Comparison of ENCODE assay signal across 24 mouse cellular contexts in genomic region chr3:108478800-108479199, GRCm38 (mm10). TPM values are rescaled to one million over a fixed set of nuclear protein-coding genes. Genes with fewer than 3 reads are reported as not detected.
DNase-seq lines count a peak whose midpoint lies in the region; ATAC-seq and TF ChIP-seq lines count a peak whose summit lies in the region.
"Had no signal": no experiment of that assay in that cellular context is flagged by ENCODE, and none has a peak within 500 bp of the region (broad histone marks: within the 10 kb centered on the region; RNA-seq: fewer than 3 reads in every experiment).

No protein-coding gene starts in this region.

- no peak overlapping the region for H3K4me2 ChIP-seq in lung, embryonic 14.5 days
- H3K4me2 ChIP-seq in stomach, embryonic 16.5 days (ENCODE audit: low read depth, low read length), result no peak overlapping the region
- H3K4me2 ChIP-seq: embryonic facial prominence, embryonic 13.5 days; heart, embryonic 13.5 days; hindbrain, embryonic 15.5 days had no signal

- peak overlapping the region; percentile 81 for H3K27ac ChIP-seq in lung, embryonic 14.5 days (ENCODE audit: low read depth)
- H3K27ac ChIP-seq in stomach, embryonic 16.5 days (ENCODE audit: low read length), result peak overlapping the region; percentile 88
- H3K27ac ChIP-seq: embryonic facial prominence, embryonic 13.5 days; forebrain, embryonic 10.5 days; gastrocnemius, adult 2 months; heart, embryonic 13.5 days; hindbrain, embryonic 15.5 days had no signal

- 62% methylated on average over 4 of the region's 4 CpGs for WGBS in lung, embryonic 14.5 days
- 61% methylated on average over 4 of the region's 4 CpGs for WGBS in stomach, embryonic 16.5 days

- H3K27me3 ChIP-seq in lung, embryonic 14.5 days (ENCODE audit: insufficient read depth, low read length), result no peaks in the 10 kb centered on the region
- H3K27me3 ChIP-seq in stomach, embryonic 16.5 days (ENCODE audit: control insufficient read depth, insufficient read depth, low read length), result no peaks in the 10 kb centered on the region
- H3K27me3 ChIP-seq: embryonic facial prominence, embryonic 13.5 days; heart, embryonic 13.5 days; hindbrain, embryonic 15.5 days had no signal

- ATAC-seq in lung, embryonic 14.5 days (ENCODE audit: insufficient read depth), result no peak
- ATAC-seq in stomach, embryonic 16.5 days (ENCODE audit: insufficient read depth, low FRiP score), result no peak
- ATAC-seq: forebrain, embryonic 14.5 days had no signal

- TF ChIP-seq POLR2A in brain, embryonic 14.5 days (IDR thresholded peaks at IDR 0.05; ENCODE audit: borderline replicate concordance, extremely low read depth, insufficient read depth, insufficient read length, poor library complexity, severe bottlenecking), result no peak

- no peak overlapping the region for H3K4me3 ChIP-seq in lung, embryonic 14.5 days (ENCODE audit: low read depth, low read length)
- H3K4me3 ChIP-seq in stomach, embryonic 16.5 days (replicated peaks; ENCODE audit: low read length), result no peak overlapping the region
- H3K4me3 ChIP-seq: embryonic facial prominence, embryonic 13.5 days; forebrain, embryonic 10.5 days; gastrocnemius, adult 2 months; heart, embryonic 13.5 days; hindbrain, embryonic 15.5 days had no signal

- H3K4me1 ChIP-seq in lung, embryonic 14.5 days (ENCODE audit: insufficient read depth), result 0 out of 2 replicates have a peak, but pooled peaks cover 5% of the 10 kb centered on the region
- H3K4me1 ChIP-seq in stomach, embryonic 16.5 days (ENCODE audit: control insufficient read depth, insufficient read depth, low read length), result peaks cover 19% of the 10 kb centered on the region
- H3K4me1 ChIP-seq: forebrain, embryonic 10.5 days; hindbrain, embryonic 15.5 days had no signal

- H3K9ac ChIP-seq in lung, embryonic 14.5 days, result no peak overlapping the region
- no peak overlapping the region for H3K9ac ChIP-seq in stomach, embryonic 16.5 days (ENCODE audit: low read length)
- H3K9ac ChIP-seq: embryonic facial prominence, embryonic 13.5 days; heart, embryonic 13.5 days; hindbrain, embryonic 15.5 days had no signal

- no peak for TF ChIP-seq CTCF in lung, embryonic 14.5 days (IDR thresholded peaks at IDR 0.05; ENCODE audit: low read depth)
- TF ChIP-seq CTCF in brain, embryonic 14.5 days (IDR thresholded peaks at IDR 0.05; ENCODE audit: borderline replicate concordance, extremely low read depth, insufficient read depth, insufficient read length), result no peak

- no peaks in the 10 kb centered on the region for H3K36me3 ChIP-seq in lung, embryonic 14.5 days (ENCODE audit: insufficient read depth)
- no peaks in the 10 kb centered on the region for H3K36me3 ChIP-seq in stomach, embryonic 16.5 days (ENCODE audit: control insufficient read depth, insufficient read depth, low read length)
- H3K36me3 ChIP-seq: embryonic facial prominence, embryonic 13.5 days; forebrain, embryonic 10.5 days; heart, embryonic 13.5 days; hindbrain, embryonic 15.5 days had no signal

- H3K9me3 ChIP-seq in lung, embryonic 14.5 days (ENCODE audit: low read depth, low read length), result no peaks in the 10 kb centered on the region
- 0 out of 2 replicates have a peak, but pooled peaks cover 5% of the 10 kb centered on the region for H3K9me3 ChIP-seq in stomach, embryonic 16.5 days (replicated peaks; ENCODE audit: control insufficient read depth, low read length)
- H3K9me3 ChIP-seq: forebrain, embryonic 10.5 days; heart, embryonic 13.5 days; hindbrain, embryonic 15.5 days had no signal

- peak; percentile 47 for DNase-seq in lung, embryonic 14.5 days
- no peak for DNase-seq in lung, adult 18-20 months
- peak; percentile 15 for DNase-seq in brain, embryonic 14.5 days (ENCODE audit: low read depth)
- DNase-seq in fibroblast of lung, adult 2 months (ENCODE audit: low read depth), result peak; percentile 56
- DNase-seq in embryo, embryonic 10 days (ENCODE audit: low spot score), result no peak
- no peak for DNase-seq in adrenal gland, postnatal 25 days
- DNase-seq: adrenal gland, adult 2 months; adrenal gland, postnatal 36 days; cerebellum, adult 11 months; cerebellum, adult 8-10 months; cerebellum, postnatal 14 days; gastrocnemius, adult 2 months; gastrocnemius, postnatal 25 days; heart, postnatal 36 days had no signal

RNA-seq across cellular contexts. Expression of gene Sars, which starts 33.8 kb away (rescaled TPM):
- 118 and 119 TPM in 2 replicates for polyA plus RNA-seq in lung, embryonic 14.5 days (2014; fragmentation: Nextera tagmentation; extraction: Ambion mirVana)
- polyA plus RNA-seq in brain, embryonic 14.5 days (2012; rRNA removed), result 120 and 161 TPM in 2 replicates
- 144 and 146 TPM in 2 replicates for polyA plus RNA-seq in stomach, embryonic 16.5 days (2015; fragmentation: Nextera tagmentation; extraction: Ambion mirVana)
- 170 and 185 TPM in 2 replicates for total RNA-seq in adrenal gland, postnatal 25 days (2021)

RNA-seq across cellular contexts. Expression of gene 1700013F07Rik, which starts 55.1 kb away (rescaled TPM):
- 0.28 and 0.68 TPM in 2 replicates for polyA plus RNA-seq in lung, embryonic 14.5 days (2014; fragmentation: Nextera tagmentation; extraction: Ambion mirVana)
- polyA plus RNA-seq in brain, embryonic 14.5 days (2012; rRNA removed), result 2.1 and 2.4 TPM in 2 replicates
- not detected in 2 replicates for polyA plus RNA-seq in stomach, embryonic 16.5 days (2015; fragmentation: Nextera tagmentation; extraction: Ambion mirVana)
- not detected in 2 replicates for total RNA-seq in adrenal gland, postnatal 25 days (2021)
- total RNA-seq: adrenal gland, adult 2 months; adrenal gland, postnatal 36 days; common myeloid progenitor, adult 5-6 weeks; ES-E14; gastrocnemius, adult 2 months; gastrocnemius, postnatal 25 days; granulocyte monocyte progenitor cell, adult 5-6 weeks; heart, postnatal 36 days had no signal
- polyA plus RNA-seq: adrenal gland, adult 2 months; embryonic facial prominence, embryonic 13.5 days; heart, embryonic 13.5 days; heart, postnatal 0 days had no signal

RNA-seq across cellular contexts. Expression of gene 5330417C22Rik, which starts 57.5 kb away (rescaled TPM):
- 9.0 and 13.3 TPM in 2 replicates for polyA plus RNA-seq in lung, embryonic 14.5 days (2014; fragmentation: Nextera tagmentation; extraction: Ambion mirVana)
- polyA plus RNA-seq in brain, embryonic 14.5 days (2012; rRNA removed), result 7.2 and 9.2 TPM in 2 replicates
- polyA plus RNA-seq in stomach, embryonic 16.5 days (2015; fragmentation: Nextera tagmentation; extraction: Ambion mirVana), result 35.4 and 36.3 TPM in 2 replicates
- 7.5 and 9.4 TPM in 2 replicates for total RNA-seq in adrenal gland, postnatal 25 days (2021)
- total RNA-seq: gastrocnemius, adult 2 months; gastrocnemius, postnatal 25 days; granulocyte monocyte progenitor cell, adult 5-6 weeks; heart, postnatal 36 days had no signal

Comparison
In these comparisons a context has a peak if more than half of its experiments do, and no peak if none do; other contexts are left out.
1. DNase-seq: peak in lung, embryonic 14.5 days (single experiment), brain, embryonic 14.5 days (single experiment) and fibroblast of lung, adult 2 months (single experiment); none in lung, adult 18-20 months (0 of 2), embryo, embryonic 10 days (single experiment) and adrenal gland, postnatal 25 days (single experiment).